Comparison of ENCODE assay signal across 25 mouse cellular contexts in the genomic region with DNA sequence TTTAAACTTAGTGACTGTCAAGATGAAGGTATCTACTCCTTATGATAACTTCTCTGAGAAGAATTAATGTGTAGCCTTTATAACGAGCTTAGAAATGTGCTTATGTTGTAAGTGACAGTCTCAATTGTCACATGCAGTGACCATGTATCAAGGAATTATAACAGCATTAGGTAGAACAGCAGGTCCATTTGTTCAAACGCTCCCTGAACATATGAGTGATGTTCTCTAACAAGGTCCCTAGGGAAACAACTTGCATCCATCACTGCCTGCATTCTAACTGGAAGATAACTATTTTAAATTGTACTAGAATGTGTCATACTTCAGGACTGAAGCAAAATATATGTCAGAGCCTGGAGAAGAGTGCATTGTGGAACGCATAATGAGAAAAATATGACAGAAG.
DNase-seq lines count a peak whose midpoint lies in the region; ATAC-seq and TF ChIP-seq lines count a peak whose summit lies in the region.
"Had no signal": no experiment of that assay in that cellular context is flagged by ENCODE, and none has a peak within 500 bp of the region (broad histone marks: within the 10 kb centered on the region; RNA-seq: fewer than 3 reads in every experiment).

No protein-coding gene starts in this region.

- ATAC-seq in hindbrain, embryonic 16.5 days = 0 out of 2 replicates have a peak, but pooled peaks have one; percentile 34
- no peak for ATAC-seq in hindbrain, embryonic 14.5 days (ENCODE audit: low FRiP score)
- ATAC-seq in midbrain, embryonic 14.5 days (ENCODE audit: low FRiP score, low TSS enrichment) = no peak
- no peak for ATAC-seq in liver, embryonic 12.5 days
- ATAC-seq: CD4-positive, CD25-positive, alpha-beta regulatory T cell, adult 4 months; forebrain, embryonic 13.5 days; forebrain, postnatal 0 days had no signal

- no peak for DNase-seq in hindbrain, embryonic 14.5 days (ENCODE audit: low spot score)
- DNase-seq in midbrain, embryonic 14.5 days = peak; percentile 40
- no peak for DNase-seq in midbrain, embryonic 10.5 days (ENCODE audit: low spot score)
- peak; percentile 52 for DNase-seq in brain, embryonic 14.5 days (ENCODE audit: low read depth)
- DNase-seq in mesoderm, embryonic 11.5 days (ENCODE audit: low read depth, low spot score) = peak; percentile 2
- DNase-seq in kidney, postnatal 10 days = no peak
- DNase-seq: adrenal gland, adult 2 months; adrenal gland, postnatal 14 days; cerebellum, adult 11-12 months; cerebellum, adult 8-10 months; cerebellum, postnatal 10 days; cerebellum, postnatal 36 days; embryo, embryonic 11 days; forebrain, postnatal 0 days; gastrocnemius, adult 2 months; gastrocnemius, postnatal 14 days; heart, adult 11 months had no signal

- H3K36me3 ChIP-seq in hindbrain, embryonic 16.5 days (ENCODE audit: control insufficient read depth, insufficient read depth, low read length) = no peaks in the 10 kb centered on the region
- H3K36me3 ChIP-seq in hindbrain, embryonic 14.5 days (replicated peaks; ENCODE audit: control insufficient read depth, insufficient read depth) = no peaks in the 10 kb centered on the region
- no peaks in the 10 kb centered on the region for H3K36me3 ChIP-seq in midbrain, embryonic 14.5 days (ENCODE audit: control insufficient read depth, insufficient read depth, low read length)
- H3K36me3 ChIP-seq in midbrain, embryonic 10.5 days = no peaks in the 10 kb centered on the region
- no peaks in the 10 kb centered on the region for H3K36me3 ChIP-seq in liver, embryonic 12.5 days
- H3K36me3 ChIP-seq: embryonic facial prominence, embryonic 10.5 days; embryonic facial prominence, embryonic 13.5 days had no signal

- TF ChIP-seq POLR2A in brain, embryonic 14.5 days (IDR thresholded peaks at IDR 0.05; ENCODE audit: borderline replicate concordance, extremely low read depth, insufficient read depth, insufficient read length, poor library complexity, severe bottlenecking) = no peak

- no peak overlapping the region for H3K9ac ChIP-seq in hindbrain, embryonic 16.5 days (ENCODE audit: low read depth, low read length)
- H3K9ac ChIP-seq in hindbrain, embryonic 14.5 days = no peak overlapping the region
- H3K9ac ChIP-seq in midbrain, embryonic 14.5 days (replicated peaks; ENCODE audit: low read length) = no peak overlapping the region
- no peak overlapping the region for H3K9ac ChIP-seq in liver, embryonic 12.5 days
- H3K9ac ChIP-seq: embryonic facial prominence, embryonic 13.5 days; forebrain, embryonic 13.5 days; forebrain, postnatal 0 days had no signal

- no peak for TF ChIP-seq CTCF in brain, embryonic 14.5 days (IDR thresholded peaks at IDR 0.05; ENCODE audit: borderline replicate concordance, extremely low read depth, insufficient read depth, insufficient read length)

- no peak overlapping the region for H3K4me2 ChIP-seq in hindbrain, embryonic 16.5 days (ENCODE audit: low read length)
- no peak overlapping the region for H3K4me2 ChIP-seq in hindbrain, embryonic 14.5 days (replicated peaks)
- no peak overlapping the region for H3K4me2 ChIP-seq in midbrain, embryonic 14.5 days (ENCODE audit: low read length)
- no peak overlapping the region for H3K4me2 ChIP-seq in liver, embryonic 12.5 days
- H3K4me2 ChIP-seq: embryonic facial prominence, embryonic 13.5 days; forebrain, embryonic 13.5 days; heart, embryonic 11.5 days had no signal

- H3K27ac ChIP-seq in hindbrain, embryonic 16.5 days (ENCODE audit: low read depth, low read length) = no peak overlapping the region
- no peak overlapping the region for H3K27ac ChIP-seq in hindbrain, embryonic 14.5 days
- H3K27ac ChIP-seq in midbrain, embryonic 14.5 days (replicated peaks; ENCODE audit: low read depth, low read length) = no peak overlapping the region
- H3K27ac ChIP-seq in midbrain, embryonic 10.5 days (replicated peaks) = no peak overlapping the region
- H3K27ac ChIP-seq in liver, embryonic 12.5 days = no peak overlapping the region
- H3K27ac ChIP-seq: embryonic facial prominence, embryonic 10.5 days; embryonic facial prominence, embryonic 13.5 days; forebrain, embryonic 13.5 days; gastrocnemius, adult 2 months had no signal

- 66% methylated on average over 3 of the region's 3 CpGs for WGBS in hindbrain, embryonic 16.5 days
- 58% methylated on average over 3 of the region's 3 CpGs for WGBS in hindbrain, embryonic 14.5 days
- WGBS in midbrain, embryonic 14.5 days = 60% methylated on average over 3 of the region's 3 CpGs
- 85% methylated on average over 3 of the region's 3 CpGs for WGBS in midbrain, embryonic 10.5 days
- WGBS in liver, embryonic 12.5 days (ENCODE audit: insufficient replicate concordance) = 55% methylated on average over 3 of the region's 3 CpGs

- H3K9me3 ChIP-seq in hindbrain, embryonic 16.5 days (ENCODE audit: control insufficient read depth, low read length) = no peaks in the 10 kb centered on the region
- H3K9me3 ChIP-seq in hindbrain, embryonic 14.5 days (ENCODE audit: control insufficient read depth, low read length) = no peaks in the 10 kb centered on the region
- no peaks in the 10 kb centered on the region for H3K9me3 ChIP-seq in midbrain, embryonic 14.5 days (ENCODE audit: control insufficient read depth, low read length)
- H3K9me3 ChIP-seq in midbrain, embryonic 10.5 days (replicated peaks) = no peaks in the 10 kb centered on the region
- H3K9me3 ChIP-seq in liver, embryonic 12.5 days (replicated peaks) = no peaks in the 10 kb centered on the region
- H3K9me3 ChIP-seq: embryonic facial prominence, embryonic 10.5 days; embryonic facial prominence, embryonic 13.5 days; forebrain, embryonic 13.5 days had no signal

- H3K27me3 ChIP-seq in hindbrain, embryonic 16.5 days (replicated peaks; ENCODE audit: control insufficient read depth, insufficient read depth, low read length) = no peaks in the 10 kb centered on the region
- H3K27me3 ChIP-seq in hindbrain, embryonic 14.5 days (ENCODE audit: control insufficient read depth, insufficient read depth, low read length) = no peaks in the 10 kb centered on the region
- no peaks in the 10 kb centered on the region for H3K27me3 ChIP-seq in midbrain, embryonic 14.5 days (ENCODE audit: control insufficient read depth, insufficient read depth, low read length)
- no peaks in the 10 kb centered on the region for H3K27me3 ChIP-seq in midbrain, embryonic 10.5 days (ENCODE audit: low read depth, poor library complexity, severe bottlenecking)
- H3K27me3 ChIP-seq in liver, embryonic 12.5 days (replicated peaks) = no peaks in the 10 kb centered on the region
- H3K27me3 ChIP-seq: embryonic facial prominence, embryonic 13.5 days; forebrain, embryonic 13.5 days had no signal

- no peaks in the 10 kb centered on the region for H3K4me1 ChIP-seq in hindbrain, embryonic 16.5 days (ENCODE audit: control insufficient read depth, insufficient read depth, low read depth, low read length)
- H3K4me1 ChIP-seq in hindbrain, embryonic 14.5 days (replicated peaks; ENCODE audit: control insufficient read depth, insufficient read depth, low read length) = no peaks in the 10 kb centered on the region
- H3K4me1 ChIP-seq in midbrain, embryonic 14.5 days (ENCODE audit: control insufficient read depth, insufficient read depth, low read length) = no peaks in the 10 kb centered on the region
- no peaks in the 10 kb centered on the region for H3K4me1 ChIP-seq in midbrain, embryonic 10.5 days
- no peaks in the 10 kb centered on the region for H3K4me1 ChIP-seq in liver, embryonic 12.5 days
- H3K4me1 ChIP-seq: embryonic facial prominence, embryonic 10.5 days; embryonic facial prominence, embryonic 13.5 days; forebrain, embryonic 13.5 days had no signal

- no peak overlapping the region for H3K4me3 ChIP-seq in hindbrain, embryonic 16.5 days (ENCODE audit: low read length)
- H3K4me3 ChIP-seq in hindbrain, embryonic 14.5 days (replicated peaks; ENCODE audit: low read length) = no peak overlapping the region
- no peak overlapping the region for H3K4me3 ChIP-seq in midbrain, embryonic 14.5 days (replicated peaks; ENCODE audit: low read depth, low read length)
- H3K4me3 ChIP-seq in midbrain, embryonic 10.5 days = no peak overlapping the region
- H3K4me3 ChIP-seq in liver, embryonic 12.5 days = no peak overlapping the region
- H3K4me3 ChIP-seq: embryonic facial prominence, embryonic 10.5 days; embryonic facial prominence, embryonic 13.5 days; erythroblast, embryonic 14.5 days; forebrain, embryonic 13.5 days; gastrocnemius, adult 2 months had no signal

Comparison
In these comparisons a context has a peak if more than half of its experiments do, and no peak if none do; other contexts are left out.
1. DNase-seq: peak in midbrain, embryonic 14.5 days (single experiment), brain, embryonic 14.5 days (single experiment) and mesoderm, embryonic 11.5 days (single experiment); none in hindbrain, embryonic 14.5 days (single experiment), midbrain, embryonic 10.5 days (single experiment) and kidney, postnatal 10 days (single experiment).